Mouse (Mus musculus): ENCODE measurements around the gene Avpi1. TPM values are rescaled to one million over a fixed set of nuclear protein-coding genes. Genes with fewer than 3 reads are reported as not detected.

Gene Avpi1
- polyA plus RNA-seq, 1 experiment from 2014 or later: 21.2 TPM

GRCm38 (mm10) chr19:42138517-42139285 lies 9.8 kb upstream of the Avpi1 start:
- Histone ChIP-seq H3K4me3 (ENCODE audit: low read length) (no peak overlapping the region), H3K36me3 (ENCODE audit: control insufficient read depth, insufficient read depth, low read length) (no peaks in the 10 kb centered on the region), H3K4me2 (replicated peaks; ENCODE audit: low read depth, low read length) (no peak overlapping the region), H3K9ac (ENCODE audit: low read depth, low read length) (no peak overlapping the region), H3K27ac (ENCODE audit: low read depth, low read length) (no peak overlapping the region), H3K9me3 (ENCODE audit: control insufficient read depth, low read length) (no peaks in the 10 kb centered on the region), H3K4me1 (ENCODE audit: control insufficient read depth, insufficient read depth, low read length) (no peaks in the 10 kb centered on the region), H3K27me3 (ENCODE audit: control insufficient read depth, insufficient read depth, low read length) (no peaks in the 10 kb centered on the region)
- 83% methylated on average over 15 of the region's 15 CpGs for WGBS
- ATAC-seq (ENCODE audit: low FRiP score, low TSS enrichment): no peak

GRCm38 (mm10) chr19:42137167-42137672 lies 8.4 kb upstream of the Avpi1 start:
- no peaks in the 10 kb centered on the region for H3K9me3 ChIP-seq (ENCODE audit: control insufficient read depth, low read length)
- no peaks in the 10 kb centered on the region for H3K36me3 ChIP-seq (ENCODE audit: control insufficient read depth, insufficient read depth, low read length)
- no peak overlapping the region for H3K27ac ChIP-seq (ENCODE audit: low read depth, low read length)
- H3K4me1 ChIP-seq (ENCODE audit: control insufficient read depth, insufficient read depth, low read length): no peaks in the 10 kb centered on the region
- no peak overlapping the region for H3K4me3 ChIP-seq (ENCODE audit: low read length)
- 90% methylated on average over 4 of the region's 4 CpGs for WGBS
- H3K9ac ChIP-seq (ENCODE audit: low read depth, low read length): no peak overlapping the region
- H3K27me3 ChIP-seq (ENCODE audit: control insufficient read depth, insufficient read depth, low read length): no peaks in the 10 kb centered on the region
- H3K4me2 ChIP-seq (replicated peaks; ENCODE audit: low read depth, low read length): no peak overlapping the region
- no peak for ATAC-seq (ENCODE audit: low FRiP score, low TSS enrichment)

- no peak overlapping the region for H3K4me3 ChIP-seq (ENCODE audit: low read length)
- H3K36me3 ChIP-seq (ENCODE audit: control insufficient read depth, insufficient read depth, low read length): no peaks in the 10 kb centered on the region
- no peak for ATAC-seq (ENCODE audit: low FRiP score, low TSS enrichment)
- H3K4me2 ChIP-seq (replicated peaks; ENCODE audit: low read depth, low read length): no peak overlapping the region
- no peaks in the 10 kb centered on the region for H3K4me1 ChIP-seq (ENCODE audit: control insufficient read depth, insufficient read depth, low read length)
- no peak overlapping the region for H3K9ac ChIP-seq (ENCODE audit: low read depth, low read length)
- H3K9me3 ChIP-seq (ENCODE audit: control insufficient read depth, low read length): no peaks in the 10 kb centered on the region
- no peaks in the 10 kb centered on the region for H3K27me3 ChIP-seq (ENCODE audit: control insufficient read depth, insufficient read depth, low read length)
- 24% methylated on average over 5 of the region's 5 CpGs for WGBS
- H3K27ac ChIP-seq (ENCODE audit: low read depth, low read length): no peak overlapping the region
Observed at GRCm38 (mm10) chr19:42136126-42136525, 7.3 kb upstream of the Avpi1 start.

GRCm38 (mm10) chr19:42135070-42135469 lies 6.2 kb upstream of the Avpi1 start:
- Histone ChIP-seq H3K27me3 (ENCODE audit: control insufficient read depth, insufficient read depth, low read length) (no peaks in the 10 kb centered on the region), H3K27ac (ENCODE audit: low read depth, low read length) (no peak overlapping the region), H3K4me2 (replicated peaks; ENCODE audit: low read depth, low read length) (no peak overlapping the region), H3K9me3 (ENCODE audit: control insufficient read depth, low read length) (no peaks in the 10 kb centered on the region), H3K4me1 (ENCODE audit: control insufficient read depth, insufficient read depth, low read length) (no peaks in the 10 kb centered on the region), H3K4me3 (ENCODE audit: low read length) (no peak overlapping the region), H3K36me3 (ENCODE audit: control insufficient read depth, insufficient read depth, low read length) (no peaks in the 10 kb centered on the region), H3K9ac (ENCODE audit: low read depth, low read length) (no peak overlapping the region)
- ATAC-seq (ENCODE audit: low FRiP score, low TSS enrichment): no peak

GRCm38 (mm10) chr19:42131101-42131500 lies 2.2 kb upstream of the Avpi1 start:
- 49% methylated on average over 5 of the region's 5 CpGs for WGBS
- Histone ChIP-seq H3K4me3 (ENCODE audit: low read length) (no peak overlapping the region), H3K9me3 (ENCODE audit: control insufficient read depth, low read length) (no peaks in the 10 kb centered on the region), H3K9ac (ENCODE audit: low read depth, low read length) (no peak overlapping the region), H3K4me1 (ENCODE audit: control insufficient read depth, insufficient read depth, low read length) (peaks cover 2% of the 10 kb centered on the region; the same call in 1 of the 2 replicates), H3K27me3 (ENCODE audit: control insufficient read depth, insufficient read depth, low read length) (no peaks in the 10 kb centered on the region), H3K4me2 (replicated peaks; ENCODE audit: low read depth, low read length) (no peak overlapping the region), H3K27ac (ENCODE audit: low read depth, low read length) (no peak overlapping the region), H3K36me3 (ENCODE audit: control insufficient read depth, insufficient read depth, low read length) (no peaks in the 10 kb centered on the region)
- no peak for ATAC-seq (ENCODE audit: low FRiP score, low TSS enrichment)

GRCm38 (mm10) chr19:42130294-42130606 lies 1.4 kb upstream of the Avpi1 start:
- Histone ChIP-seq H3K4me3 (ENCODE audit: low read length) (no peak overlapping the region), H3K9me3 (ENCODE audit: control insufficient read depth, low read length) (no peaks in the 10 kb centered on the region), H3K36me3 (ENCODE audit: control insufficient read depth, insufficient read depth, low read length) (no peaks in the 10 kb centered on the region), H3K4me1 (ENCODE audit: control insufficient read depth, insufficient read depth, low read length) (peaks cover 2% of the 10 kb centered on the region; the same call in 1 of the 2 replicates), H3K27me3 (ENCODE audit: control insufficient read depth, insufficient read depth, low read length) (no peaks in the 10 kb centered on the region), H3K4me2 (replicated peaks; ENCODE audit: low read depth, low read length) (no peak overlapping the region), H3K9ac (ENCODE audit: low read depth, low read length) (no peak overlapping the region), H3K27ac (ENCODE audit: low read depth, low read length) (no peak overlapping the region)
- ATAC-seq (ENCODE audit: low FRiP score, low TSS enrichment): no peak
- 57% methylated on average over 3 of the region's 3 CpGs for WGBS

- Histone ChIP-seq H3K36me3 (ENCODE audit: control insufficient read depth, insufficient read depth, low read length) (peaks cover 2% of the 10 kb centered on the region; the same call in 1 of the 2 replicates), H3K27ac (ENCODE audit: low read depth, low read length) (peak overlapping the region; percentile 83), H3K9ac (ENCODE audit: low read depth, low read length) (peak overlapping the region; percentile 67), H3K4me2 (replicated peaks; ENCODE audit: low read depth, low read length) (peak overlapping the region; percentile 87), H3K27me3 (ENCODE audit: control insufficient read depth, insufficient read depth, low read length) (no peaks in the 10 kb centered on the region), H3K9me3 (ENCODE audit: control insufficient read depth, low read length) (no peaks in the 10 kb centered on the region), H3K4me1 (ENCODE audit: control insufficient read depth, insufficient read depth, low read length) (peaks cover 2% of the 10 kb centered on the region; the same call in 1 of the 2 replicates), H3K4me3 (ENCODE audit: low read length) (peak overlapping the region; percentile 56)
- ATAC-seq (ENCODE audit: low FRiP score, low TSS enrichment): no peak; the same call in 1 of the 2 replicates
- WGBS: 38% methylated on average over 14 of the region's 14 CpGs
Observed at GRCm38 (mm10) chr19:42129509-42130293, 842 bp upstream of the Avpi1 start.

- H3K9me3 ChIP-seq (ENCODE audit: control insufficient read depth, low read length): no peaks in the 10 kb centered on the region
- peak; percentile 7; the same call in 1 of the 2 replicates for ATAC-seq (ENCODE audit: low FRiP score, low TSS enrichment)
- peaks cover 2% of the 10 kb centered on the region; the same call in 1 of the 2 replicates for H3K4me1 ChIP-seq (ENCODE audit: control insufficient read depth, insufficient read depth, low read length)
- peak overlapping the region; percentile 67 for H3K9ac ChIP-seq (ENCODE audit: low read depth, low read length)
- WGBS: 5% methylated on average over 23 of the region's 23 CpGs
- H3K4me2 ChIP-seq (replicated peaks; ENCODE audit: low read depth, low read length): peak overlapping the region; percentile 87
- H3K36me3 ChIP-seq (ENCODE audit: control insufficient read depth, insufficient read depth, low read length): peaks cover 16% of the 10 kb centered on the region
- H3K4me3 ChIP-seq (ENCODE audit: low read length): peak overlapping the region; percentile 56
- H3K27me3 ChIP-seq (ENCODE audit: control insufficient read depth, insufficient read depth, low read length): no peaks in the 10 kb centered on the region
- peak overlapping the region; percentile 64; the same call in 1 of the 2 replicates for H3K27ac ChIP-seq (ENCODE audit: low read depth, low read length)
Observed at GRCm38 (mm10) chr19:42128052-42128740, 663 bp downstream of the Avpi1 start.

Data from kidney, embryonic 14.5 days (tissue).